Mouse (Mus musculus): ENCODE measurements around the gene Lama2.
"Not testable (repeated sequence)": the region's sequence is repeated elsewhere in the genome, so short reads cannot be mapped to it uniquely, and the experiment has no call there.

Lama2 gene

DNA sequence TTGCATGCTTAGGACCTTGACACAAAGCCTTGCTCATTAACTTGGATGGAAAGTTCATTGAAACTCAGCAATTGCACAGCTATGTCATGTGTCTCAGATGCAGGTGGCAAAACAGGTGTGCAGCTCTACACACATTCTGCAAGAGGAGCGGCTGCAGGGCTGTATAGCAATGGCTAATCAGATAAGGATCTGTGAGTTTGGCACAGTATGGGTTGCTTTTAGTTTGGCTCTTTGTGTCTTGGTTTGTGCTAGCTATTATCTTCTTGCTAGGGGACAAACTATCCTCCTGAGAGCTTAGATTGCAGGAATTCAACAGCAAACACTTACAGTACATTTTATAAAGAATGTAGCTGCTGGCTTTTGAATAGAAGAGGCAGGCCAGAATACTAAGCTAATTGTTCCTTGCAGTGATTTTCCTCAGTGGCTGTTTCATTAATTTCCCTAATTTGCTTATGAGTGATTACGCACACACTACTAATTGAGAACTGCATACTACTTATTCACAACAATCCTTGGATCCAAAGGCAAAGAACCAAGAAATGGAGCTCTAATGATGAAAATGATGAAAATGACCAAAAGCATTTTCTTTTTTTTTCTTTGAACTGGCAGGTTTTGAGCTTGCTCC, 617.9 kb downstream of the Lama2 start:
- DNase-seq: no peak

DNA sequence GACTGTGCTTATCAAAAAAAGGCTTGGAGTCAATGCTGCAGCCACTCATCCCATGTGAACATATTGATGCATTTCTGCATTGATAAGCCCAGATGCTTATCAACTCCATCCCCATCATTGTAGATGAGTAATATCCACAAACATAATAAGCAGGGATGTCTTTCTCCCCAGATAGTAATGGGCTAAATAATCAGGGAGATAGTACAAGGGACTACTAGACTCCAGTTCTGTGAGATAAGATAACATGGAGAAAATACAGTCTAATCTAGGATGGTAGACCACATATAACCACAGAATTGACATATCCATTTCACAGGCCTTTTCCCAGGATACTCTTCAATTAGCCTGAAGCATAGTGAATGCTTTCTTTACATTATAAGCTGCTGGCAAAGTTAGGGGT, 622.9 kb downstream of the Lama2 start:
- no peak for DNase-seq

DNA sequence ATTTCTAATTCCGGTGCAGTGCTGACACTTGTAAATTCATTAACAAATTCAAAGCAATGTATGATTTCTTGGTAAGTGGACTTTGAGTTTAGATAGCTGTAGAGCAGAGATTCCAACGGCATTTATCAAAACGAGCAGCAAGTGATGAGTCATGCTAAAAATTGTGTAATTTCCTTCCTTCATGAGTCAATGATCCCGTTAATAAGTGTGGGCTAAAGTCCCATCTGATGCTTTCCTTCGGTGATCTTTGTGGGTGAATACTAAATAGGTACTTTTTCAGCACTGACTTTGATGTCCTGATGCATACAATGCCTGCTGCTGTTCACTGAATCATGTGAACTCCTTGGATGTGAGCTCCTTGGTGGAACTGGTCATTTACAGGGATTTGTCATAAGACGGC, 623.6 kb downstream of the Lama2 start:
- DNase-seq: no peak

DNA sequence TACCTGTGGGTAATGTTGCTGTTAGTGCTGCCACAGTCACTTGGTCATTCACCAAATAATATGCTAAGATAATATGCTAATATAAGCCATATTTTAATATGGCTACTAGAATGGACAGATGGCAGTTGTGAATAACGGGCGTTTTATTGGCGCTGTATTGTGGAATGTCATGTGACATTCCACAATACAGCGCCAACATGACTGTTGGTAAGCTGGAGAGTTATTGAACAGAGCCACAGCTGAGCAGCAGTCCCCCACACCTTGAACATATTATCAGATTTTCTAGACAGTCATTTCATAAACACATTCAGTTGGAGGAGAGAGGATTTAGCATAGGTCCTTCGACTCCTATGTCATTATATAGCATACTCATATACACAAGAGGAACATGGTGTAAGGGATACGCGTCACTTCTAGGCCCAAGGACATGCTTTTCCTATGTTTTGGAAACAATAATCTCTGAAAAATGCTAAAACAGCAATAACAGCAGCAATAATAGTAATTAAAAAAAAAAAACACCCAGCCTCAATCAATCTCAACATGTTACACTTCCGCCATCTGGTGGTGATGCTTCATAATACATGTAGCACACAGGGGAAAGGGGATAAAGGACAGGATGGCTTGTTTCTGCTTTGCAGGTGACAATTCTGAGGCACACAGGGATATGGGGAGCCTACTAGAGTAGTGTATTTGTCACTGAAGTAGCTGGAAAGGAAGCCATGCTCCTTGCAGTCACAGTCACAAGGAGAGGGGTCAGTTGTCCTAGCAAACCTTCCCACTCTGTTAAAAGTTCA, 624.2 kb downstream of the Lama2 start:
- DNase-seq: peak in 1 of 2 experiments; percentile 22

DNA sequence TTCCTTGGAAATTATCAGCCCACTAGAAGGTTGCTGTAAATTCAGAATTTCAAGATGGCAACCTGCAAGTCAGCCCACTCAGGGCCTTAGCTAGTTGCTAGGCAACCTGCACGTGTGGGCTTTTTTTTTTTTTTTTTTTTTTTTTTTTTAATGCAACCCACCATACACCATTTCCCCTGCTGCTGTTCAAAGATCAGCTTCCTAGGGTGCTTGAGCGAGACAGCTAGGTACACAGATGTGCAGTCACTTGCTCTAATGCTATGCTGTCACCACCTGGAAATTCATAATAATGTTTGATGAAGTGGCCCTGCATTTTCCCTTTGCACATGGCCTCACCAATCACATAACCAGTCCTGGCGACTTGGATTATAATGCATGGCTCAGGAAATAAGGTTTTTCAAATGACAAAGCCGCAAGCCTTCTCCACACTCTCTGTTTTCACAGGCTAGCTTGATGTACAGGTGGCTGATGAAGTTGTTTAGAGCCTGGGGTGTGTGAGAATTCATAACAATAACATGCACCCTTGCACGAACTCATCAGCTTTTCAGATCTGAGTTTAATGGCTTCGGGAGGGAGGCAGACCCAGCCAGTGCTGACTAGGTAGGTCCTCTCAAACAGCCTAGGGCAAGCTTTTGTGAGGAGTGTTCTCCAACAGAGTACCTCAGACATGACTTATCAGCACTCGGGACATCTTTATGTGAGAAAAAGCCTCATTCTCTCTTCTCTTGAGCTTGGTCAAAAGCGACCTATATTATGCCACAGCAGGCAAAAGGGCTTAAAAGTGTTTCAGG, 625.4 kb downstream of the Lama2 start:
- no peak for DNase-seq

DNA sequence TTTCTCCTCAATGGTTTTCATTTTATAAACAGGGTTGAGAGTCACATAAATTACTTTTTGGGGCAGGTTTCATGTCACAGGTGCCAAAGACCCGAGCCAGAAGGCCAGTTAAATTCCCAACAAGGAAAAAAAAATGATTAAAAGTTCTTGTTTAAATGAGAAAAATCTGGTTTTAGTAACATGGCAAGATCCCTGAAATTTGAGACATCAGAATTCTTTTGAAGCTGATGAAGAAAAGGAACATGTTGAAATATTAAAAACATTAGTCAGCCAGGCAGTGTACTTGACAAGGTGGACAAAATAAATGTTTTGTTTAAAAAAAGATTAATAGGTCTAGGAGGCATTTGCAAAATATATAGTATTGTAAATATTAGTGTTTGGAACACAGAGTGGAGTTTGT, 634.1 kb downstream of the Lama2 start:
- no peak for DNase-seq

DNA sequence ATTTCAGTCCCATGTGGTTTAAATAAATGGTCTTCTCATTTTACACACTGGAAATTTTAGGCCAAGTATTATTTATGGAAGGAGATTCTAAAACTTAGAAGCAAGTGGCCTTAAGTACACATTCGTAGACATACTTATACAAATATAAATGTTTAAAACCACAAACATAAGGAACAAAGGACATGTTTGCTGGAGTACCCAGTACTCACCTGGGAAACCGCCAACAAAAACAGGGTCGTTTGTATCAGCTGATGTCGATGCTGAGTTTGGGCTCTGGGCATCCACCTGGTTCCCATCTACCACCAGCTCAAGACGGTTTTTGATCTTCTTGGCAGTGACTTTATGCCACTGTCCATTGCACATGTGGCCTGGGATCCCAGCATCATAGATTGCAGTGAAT, 635.5 kb downstream of the Lama2 start:
- not testable (repeated sequence) for DNase-seq

DNA sequence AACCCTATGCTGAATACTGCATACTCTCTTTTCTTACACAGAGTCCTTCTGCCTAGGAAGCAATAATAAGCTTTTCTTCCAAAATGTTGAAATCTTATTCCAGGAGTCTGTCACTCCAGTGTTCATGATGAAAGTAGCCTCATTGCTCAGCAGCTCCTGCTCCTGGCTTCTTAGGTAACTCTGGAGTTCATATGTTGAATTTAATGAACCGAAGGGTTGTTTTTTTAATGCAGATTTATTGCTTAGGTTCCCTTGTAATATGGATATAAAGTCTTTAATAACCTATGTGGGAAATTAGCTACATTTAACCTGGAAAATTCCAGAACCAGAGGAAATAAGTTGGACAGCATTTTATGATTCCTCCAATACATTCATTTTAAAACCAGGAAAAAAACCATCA, 636.0 kb downstream of the Lama2 start:
- no peak for DNase-seq

DNA sequence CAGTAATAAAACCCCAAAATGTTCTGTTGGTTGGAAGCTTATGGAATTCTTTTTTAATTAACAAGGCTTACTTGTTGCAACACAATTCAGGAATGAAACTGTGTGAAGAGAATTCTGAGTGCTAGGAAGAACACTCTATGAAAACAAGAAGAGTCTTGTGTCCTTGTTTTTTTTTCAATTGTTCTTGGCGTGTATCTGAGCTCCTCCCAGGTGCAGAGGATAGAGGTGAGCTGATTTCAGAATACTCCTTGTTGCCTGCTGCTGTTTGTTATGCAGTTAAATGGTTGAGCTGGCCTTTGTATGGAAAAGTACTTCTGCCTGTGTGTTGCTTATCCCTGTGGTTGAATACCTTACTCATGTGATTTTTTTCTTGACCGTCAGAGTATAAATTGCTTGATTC, 636.9 kb downstream of the Lama2 start:
- no peak for DNase-seq

DNA sequence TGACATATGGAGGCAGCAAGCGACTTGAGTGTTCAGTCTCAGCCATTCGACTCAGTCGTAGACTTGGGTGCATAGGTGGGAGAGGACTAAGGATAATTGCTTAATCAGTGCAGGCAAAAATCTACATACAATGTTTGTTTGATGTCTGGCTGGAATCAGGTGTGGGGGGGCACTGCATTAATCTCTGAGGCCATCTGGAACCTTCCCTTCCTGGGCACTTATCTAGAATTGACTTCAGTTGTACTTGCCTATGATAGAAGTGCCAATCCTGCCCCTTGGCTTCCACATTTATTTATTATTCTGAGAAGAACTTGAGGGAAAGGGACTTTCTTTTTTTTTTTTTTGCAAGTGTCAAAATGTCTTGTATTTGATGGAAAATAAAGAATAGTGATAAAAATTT, 644.2 kb downstream of the Lama2 start:
- DNase-seq: no peak

DNA sequence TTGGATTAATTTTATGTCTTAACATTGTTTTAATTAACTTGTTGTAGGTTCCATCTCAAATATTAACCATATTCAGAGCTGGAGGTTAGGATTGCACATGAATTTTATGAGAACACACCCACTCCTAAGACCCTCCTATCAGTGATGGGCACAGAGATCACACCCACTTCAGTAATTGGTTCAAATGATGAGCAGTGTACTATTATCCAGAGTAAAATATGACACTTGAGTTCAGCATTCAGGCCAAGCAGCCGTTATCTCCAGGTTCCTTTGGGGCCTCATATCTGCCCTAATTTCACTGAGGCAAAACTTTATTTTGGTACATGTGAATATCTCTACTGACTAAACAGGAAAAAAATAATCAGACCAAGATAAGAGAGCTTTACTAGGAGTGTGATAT, 645.3 kb downstream of the Lama2 start:
- DNase-seq: no peak

DNA sequence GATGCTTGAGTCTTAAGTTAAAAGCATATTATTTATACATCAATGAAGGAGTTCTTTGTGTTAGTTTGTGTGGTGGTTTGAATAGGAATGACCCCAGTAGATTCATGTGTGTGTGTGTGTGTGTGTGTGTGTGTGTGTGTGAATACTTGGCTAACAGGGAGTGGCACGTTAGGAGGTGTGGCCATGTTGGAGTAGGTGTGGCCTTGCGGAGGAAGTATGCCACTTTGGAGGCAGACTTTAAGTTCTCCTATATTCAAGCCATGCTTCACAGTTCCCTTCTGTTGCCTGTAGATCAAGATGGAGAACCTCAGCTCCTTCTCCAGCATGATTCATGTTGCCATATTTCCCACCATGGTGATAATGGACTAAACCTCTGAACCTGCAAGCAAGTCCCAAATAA, 646.0 kb downstream of the Lama2 start:
- no peak for DNase-seq

DNA sequence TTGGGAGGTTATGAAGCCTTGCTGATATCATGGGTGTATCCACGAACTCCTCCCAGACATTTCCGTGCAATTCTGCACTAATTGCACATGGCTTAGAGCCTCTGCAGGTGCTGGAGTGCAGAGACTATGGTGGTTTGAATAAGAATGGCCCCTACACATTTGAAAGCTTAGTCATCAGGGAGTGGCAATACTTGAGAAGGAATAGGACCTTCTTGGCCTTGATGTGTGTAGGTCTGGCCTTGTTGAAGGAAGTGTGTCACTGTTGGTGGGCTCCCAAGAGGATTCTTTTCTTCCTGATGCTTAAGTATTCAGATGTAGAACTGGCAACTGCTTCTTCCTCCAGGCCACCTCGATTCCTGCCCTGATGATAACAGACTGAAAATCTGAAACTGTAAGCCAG, 661.0 kb downstream of the Lama2 start:
- no peak for DNase-seq

DNA sequence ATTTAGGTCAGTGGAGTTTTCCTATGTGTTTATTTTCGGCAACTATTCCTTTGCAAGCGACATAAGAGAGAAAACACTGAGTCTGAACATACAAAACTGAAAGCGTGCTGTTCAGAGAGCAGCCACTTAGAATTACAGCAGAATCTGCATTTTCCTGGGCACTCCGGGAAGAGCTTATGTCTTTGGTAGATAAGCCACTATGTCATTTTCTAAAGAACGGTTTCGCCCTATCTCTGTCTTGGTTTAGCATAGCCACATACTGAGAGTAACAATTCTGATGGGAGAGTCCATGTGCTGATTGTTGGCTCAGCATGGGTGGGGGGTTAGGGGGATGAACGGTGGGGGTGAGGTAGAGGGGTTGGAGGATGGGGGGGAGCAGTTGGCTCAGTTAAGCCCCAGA, 669.1 kb downstream of the Lama2 start:
- no peak for DNase-seq

DNA sequence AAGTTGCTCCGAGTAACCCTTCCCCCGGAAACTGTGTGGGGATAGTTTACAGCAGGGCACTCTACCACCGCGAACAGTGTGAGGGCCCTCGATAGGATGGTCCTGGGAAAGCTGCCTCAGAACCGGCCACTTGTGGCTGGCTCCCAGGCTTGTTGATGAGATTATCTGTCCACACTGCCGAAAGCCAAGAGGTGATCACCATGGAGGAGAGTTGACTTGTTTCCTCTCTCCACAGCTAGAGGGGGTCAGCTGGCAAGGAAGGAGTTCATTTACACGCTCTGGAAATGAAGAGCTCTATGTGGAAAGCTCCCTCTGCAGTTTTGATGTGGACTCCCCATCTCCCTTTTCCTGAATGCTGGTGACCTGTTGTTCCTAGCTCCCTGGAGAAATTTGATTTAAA, 669.9 kb downstream of the Lama2 start:
- DNase-seq: no peak

DNA sequence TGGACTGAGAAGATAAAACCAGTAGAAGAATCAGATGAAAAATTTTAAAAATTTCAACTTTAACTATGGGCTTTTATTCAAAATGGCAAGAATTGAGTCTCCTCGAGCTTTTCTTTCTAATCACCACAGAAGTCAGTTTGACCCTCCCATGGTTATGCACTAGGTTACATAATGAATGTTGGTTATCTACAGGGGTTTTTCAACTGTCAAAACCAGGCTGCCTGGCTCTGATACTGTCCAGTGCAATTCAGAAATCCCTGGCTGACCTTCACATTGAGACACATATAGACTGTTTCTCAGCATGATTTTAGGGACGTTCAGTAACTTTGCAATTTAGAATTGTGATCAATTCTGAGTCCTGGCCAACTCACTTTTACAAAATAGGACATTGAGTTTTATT, 671.2 kb downstream of the Lama2 start:
- no peak for DNase-seq

DNA sequence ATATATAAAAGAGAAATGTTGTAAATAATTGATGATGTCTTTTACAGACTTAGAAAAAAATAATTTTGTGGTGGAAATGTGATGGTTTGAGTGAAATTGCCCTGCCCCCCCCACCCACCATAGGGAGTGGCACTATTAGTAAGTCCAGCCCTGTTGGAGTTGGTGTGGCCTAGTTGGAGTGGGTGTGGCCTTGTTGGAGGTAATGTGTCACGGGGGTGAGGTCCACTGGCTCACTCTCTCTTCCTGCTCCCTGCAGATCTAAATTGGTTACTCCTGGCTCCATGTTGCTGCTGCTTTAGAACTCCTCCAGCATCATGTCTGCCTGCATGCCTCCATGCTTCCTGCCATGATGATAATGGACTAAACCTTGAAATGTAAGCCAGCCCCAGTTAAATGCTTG, 680.0 kb downstream of the Lama2 start:
- DNase-seq: no peak

DNA sequence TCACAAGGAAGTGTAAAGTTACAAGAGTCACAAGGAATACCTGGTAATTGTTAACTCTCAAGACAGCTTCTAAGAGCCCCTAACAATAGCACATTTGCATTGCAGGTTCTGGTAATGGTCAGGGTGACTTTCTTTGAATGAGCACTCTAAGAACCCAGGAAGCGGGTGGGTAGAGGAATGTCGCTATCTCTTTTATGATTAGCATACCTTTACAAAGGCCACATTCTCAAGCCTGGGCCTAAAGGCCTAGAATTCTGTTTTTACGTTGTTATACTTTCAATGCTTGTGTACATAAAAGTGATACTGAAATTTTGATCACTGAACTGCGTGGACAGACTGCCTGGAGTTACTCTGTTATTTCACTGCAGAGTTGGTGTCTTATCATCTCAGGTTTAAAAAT, 681.1 kb downstream of the Lama2 start:
- not testable (repeated sequence) for DNase-seq

DNA sequence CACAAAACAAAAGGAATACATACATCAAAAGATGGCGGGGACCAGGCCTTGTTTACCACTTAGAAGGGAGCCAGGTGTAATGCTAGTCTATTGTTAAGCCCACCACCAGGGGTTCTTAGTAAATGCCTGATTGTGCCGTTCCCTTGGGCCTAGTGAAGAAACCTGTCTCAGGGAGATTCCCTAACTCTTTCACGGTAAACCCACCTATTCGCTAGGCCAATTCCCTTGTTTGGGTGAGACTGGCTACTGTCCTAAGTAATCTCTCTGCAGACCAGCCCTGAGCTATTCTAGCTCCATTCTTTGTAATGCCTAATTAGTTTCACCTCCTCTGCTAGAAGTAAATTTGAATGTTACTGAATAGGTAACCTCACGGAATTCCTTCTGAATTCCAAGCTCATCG, 683.5 kb downstream of the Lama2 start:
- not testable (repeated sequence) for DNase-seq

All from spleen, adult 18-20 months (tissue).